Mouse (Mus musculus) MEL (cell line): ENCODE results near the gene Eri3.

Source experiments
- CHD1 ChIP-seq: IDR thresholded peaks from 2 replicates; pipeline ENCODE4 v1.6.1; 2012; ENCODE audit warnings: low read depth, mild to moderate bottlenecking, inconsistent platforms, low read length, improper control_type of control experiment
- CHD2 ChIP-seq: IDR thresholded peaks from 2 replicates; pipeline ENCODE4 v1.6.1; 2011; ENCODE audit warnings: low read length, improper control_type of control experiment
- CTCF ChIP-seq, 3 experiments: IDR thresholded peaks in 2 of 3; conservative IDR thresholded peaks in 1 of 3; 2 replicates each; pipeline ENCODE4 v1.5.1; 2011 to 2012; ENCODE audit warnings: low read length in 3 of 3, low read depth in 2 of 3, mild to moderate bottlenecking in 2 of 3, improper control_type of control experiment in 1 of 3, inconsistent platforms in 1 of 3, mixed read lengths in 1 of 3, moderate library complexity in 1 of 3; ENCODE audit not compliant: control insufficient read depth in 1 of 3, insufficient read depth in 1 of 3, poor library complexity in 1 of 3, severe bottlenecking in 1 of 3
- EP300 ChIP-seq, 2 experiments: IDR thresholded peaks; 2 replicates each; pipeline ENCODE4 v1.6.1; 2011; ENCODE audit warnings: improper control_type of control experiment in 2 of 2, low read length in 2 of 2, low read depth in 1 of 2, mild to moderate bottlenecking in 1 of 2
- GABPA ChIP-seq: IDR thresholded peaks from 2 replicates; pipeline ENCODE4 v1.6.1; 2012; ENCODE audit warnings: low read depth, mild to moderate bottlenecking, inconsistent platforms, low read length, improper control_type of control experiment, moderate library complexity
- MAFK ChIP-seq: IDR thresholded peaks from 2 replicates; pipeline ENCODE4 v1.6.1; 2011; ENCODE audit warnings: low read depth, mild to moderate bottlenecking, low read length, improper control_type of control experiment, borderline replicate concordance
- MAX ChIP-seq: IDR thresholded peaks from 2 replicates; pipeline ENCODE4 v1.6.1; 2011; ENCODE audit warnings: low read length, improper control_type of control experiment
- MXI1 ChIP-seq: IDR thresholded peaks from 2 replicates; pipeline ENCODE4 v1.6.1; 2011; ENCODE audit warnings: mild to moderate bottlenecking, low read depth, low read length, improper control_type of control experiment
- MYC ChIP-seq: IDR thresholded peaks from 2 replicates; pipeline ENCODE4 v1.6.1; 2011; ENCODE audit warnings: low read depth, mild to moderate bottlenecking, low read length, improper control_type of control experiment, moderate library complexity
- POLR2A ChIP-seq, 2 experiments: IDR thresholded peaks; 2 replicates each; pipeline ENCODE4 v1.6.1; 2011 to 2012; ENCODE audit warnings: low read length in 2 of 2, mild to moderate bottlenecking in 2 of 2, control low read depth in 1 of 2, improper control_type of control experiment in 1 of 2, low read depth in 1 of 2, moderate library complexity in 1 of 2; ENCODE audit not compliant: control insufficient read depth in 1 of 2, insufficient read depth in 1 of 2, poor library complexity in 1 of 2
- RAD21 ChIP-seq: IDR thresholded peaks from 2 replicates; pipeline ENCODE4 v1.6.1; 2011; ENCODE audit warnings: mild to moderate bottlenecking, low read depth, low read length, improper control_type of control experiment
- USF1 ChIP-seq: IDR thresholded peaks from 2 replicates; pipeline ENCODE4 v1.6.1; 2014; ENCODE audit warnings: low read depth, mild to moderate bottlenecking, inconsistent platforms, low read length, improper control_type of control experiment, moderate library complexity
- ZNF384 ChIP-seq: IDR thresholded peaks from 2 replicates; pipeline ENCODE4 v1.6.1; 2012; ENCODE audit warnings: low read depth, mild to moderate bottlenecking, inconsistent platforms, low read length, improper control_type of control experiment

- TF ChIP-seq POLR2A (IDR thresholded peaks at IDR 0.05; ENCODE audit: control insufficient read depth in 1 of 2, insufficient read depth in 1 of 2, low read depth in 1 of 2, low read length in 2 of 2, poor library complexity in 1 of 2) (no peak), MXI1 (no peak), MAFK (no peak), ZNF384 (no peak), CTCF (IDR thresholded peaks at IDR 0.05 in 2 of 3, conservative IDR thresholded peaks at IDR 0.05 in 1 of 3; ENCODE audit: control insufficient read depth in 1 of 3, insufficient read depth in 1 of 3, low read depth in 2 of 3, low read length in 3 of 3, poor library complexity in 1 of 3, severe bottlenecking in 1 of 3) (no peak), GABPA (no peak), EP300 (IDR thresholded peaks at IDR 0.05; ENCODE audit: low read depth in 1 of 2, low read length in 2 of 2) (no peak), MAX (no peak), CHD2 (no peak), CHD1 (no peak), USF1 (no peak), RAD21 (no peak), MYC (no peak)
These were observed 22.9 kb upstream of the Eri3 start for GRCm38 (mm10) chr4:117527116-117527899.
